ENCODE assay signal across 18 mouse cellular contexts in genomic region chr5:97625200-97625599, GRCm38 (mm10).
"Had no signal": no experiment of that assay in that cellular context is flagged by ENCODE, and none has a peak within 500 bp of the region (broad histone marks: within the 10 kb centered on the region; RNA-seq: fewer than 3 reads in every experiment).

No protein-coding gene starts in this region.

- H3K27ac ChIP-seq: left cerebral cortex, adult 2 months; limb, embryonic 10.5 days; liver, embryonic 15.5 days; macrophage; neural tube, embryonic 13.5 days had no signal

- H3K4me1 ChIP-seq: limb, embryonic 10.5 days; liver, embryonic 15.5 days; megakaryocyte, embryonic 14.5 days had no signal

- H3K4me2 ChIP-seq: liver, embryonic 11.5 days; liver, embryonic 15.5 days; lung, embryonic 14.5 days; midbrain, embryonic 11.5 days; neural tube, embryonic 13.5 days had no signal

- H3K4me3 ChIP-seq: left cerebral cortex, adult 2 months; limb, embryonic 10.5 days; liver, embryonic 15.5 days; megakaryocyte, embryonic 14.5 days; neural tube, embryonic 13.5 days had no signal

- H3K9ac ChIP-seq: liver, embryonic 15.5 days; lung, embryonic 14.5 days; neural tube, embryonic 13.5 days had no signal

- H3K27me3 ChIP-seq: liver, embryonic 15.5 days; megakaryocyte, embryonic 14.5 days; neural tube, embryonic 13.5 days had no signal

- H3K36me3 ChIP-seq: limb, embryonic 10.5 days; liver, embryonic 15.5 days; neural tube, embryonic 13.5 days had no signal

- ATAC-seq: midbrain, embryonic 16.5 days had no signal

- DNase-seq: kidney, adult 11 months; kidney, adult 9 months; kidney, postnatal 14 days; lung, embryonic 14.5 days; lung, postnatal 10 days; retina, postnatal 1 day; right cerebral cortex, postnatal 4 days; spleen, adult 18-20 months; thymus, postnatal 36 days had no signal

- H3K9me3 ChIP-seq: limb, embryonic 10.5 days; liver, embryonic 15.5 days; megakaryocyte, embryonic 14.5 days; neural tube, embryonic 13.5 days had no signal
